Mouse (Mus musculus) neural tube, embryonic 12.5 days (tissue): Measurements from ENCODE around the gene Slc25a41. TPM values are rescaled to one million over a fixed set of nuclear protein-coding genes. Genes with fewer than 3 reads are reported as not detected.
"Not testable (repeated sequence)": the region's sequence is repeated elsewhere in the genome, so short reads cannot be mapped to it uniquely, and the experiment has no call there.

Experiments used
- ATAC-seq: fragments of 200-750 bp; cut with Nextera tagmentation; 2 replicates; pipeline ENCODE4 v1.8.0; 2017; ENCODE audit warnings: low read depth, mild to moderate bottlenecking, moderate TSS enrichment, moderate library complexity; ENCODE audit not compliant: low FRiP score
- H3K27ac ChIP-seq: fragments of 300-500 bp; sonication (generic); 2 replicates; pipeline ENCODE4 v1.5.1; 2016
- H3K27me3 ChIP-seq: fragments of 300-500 bp; sonication (generic); replicated peaks from 2 replicates; pipeline ENCODE4 v1.6.1; 2016; ENCODE audit warnings: mild to moderate bottlenecking
- H3K36me3 ChIP-seq: fragments of 300-500 bp; sonication (generic); 2 replicates; pipeline ENCODE4 v1.6.1; 2016; ENCODE audit warnings: mild to moderate bottlenecking
- H3K4me1 ChIP-seq: fragments of 300-500 bp; sonication (generic); 2 replicates; pipeline ENCODE4 v1.6.1; 2016
- H3K4me2 ChIP-seq: fragments of 300-500 bp; sonication (generic); replicated peaks from 2 replicates; pipeline ENCODE4 v1.6.1; 2016; ENCODE audit warnings: mild to moderate bottlenecking
- H3K4me3 ChIP-seq: fragments of 300-500 bp; sonication (generic); 2 replicates; pipeline ENCODE4 v1.5.1; 2016
- H3K9ac ChIP-seq: fragments of 300-500 bp; sonication (generic); 2 replicates; pipeline ENCODE4 v1.6.1; 2016; ENCODE audit warnings: mild to moderate bottlenecking
- H3K9me3 ChIP-seq: fragments of 300-500 bp; sonication (generic); 2 replicates; pipeline ENCODE4 v1.6.1; 2016; ENCODE audit warnings: mild to moderate bottlenecking
- WGBS: fragments of 180-500 bp; shearing (Covaris S2); methylation state at CpG from one replicate; pipeline ENCODE4 v1.1.7; 2016; 5-methylcytosine and 5-hydroxymethylcytosine counted together
- polyA plus RNA-seq: library from polyadenylated mRNA; unstranded; fragments of >200 nt; fragmentation: Nextera tagmentation; extraction: Ambion mirVana; gene quantifications from 2 replicates; pipeline ENCODE4 v1.2.1, GENCODE M21; 2016

The Slc25a41 gene
- polyA plus RNA-seq, 1 experiment from 2014 or later, result 0.25 TPM

- 7% methylated on average over 8 of the region's 8 CpGs for WGBS
- H3K27me3 ChIP-seq, result peaks cover 33% of the 10 kb centered on the region
Measured at GRCm38 (mm10) chr17:57063031-57063430, 21.6 kb upstream of the Slc25a41 start.

DNA sequence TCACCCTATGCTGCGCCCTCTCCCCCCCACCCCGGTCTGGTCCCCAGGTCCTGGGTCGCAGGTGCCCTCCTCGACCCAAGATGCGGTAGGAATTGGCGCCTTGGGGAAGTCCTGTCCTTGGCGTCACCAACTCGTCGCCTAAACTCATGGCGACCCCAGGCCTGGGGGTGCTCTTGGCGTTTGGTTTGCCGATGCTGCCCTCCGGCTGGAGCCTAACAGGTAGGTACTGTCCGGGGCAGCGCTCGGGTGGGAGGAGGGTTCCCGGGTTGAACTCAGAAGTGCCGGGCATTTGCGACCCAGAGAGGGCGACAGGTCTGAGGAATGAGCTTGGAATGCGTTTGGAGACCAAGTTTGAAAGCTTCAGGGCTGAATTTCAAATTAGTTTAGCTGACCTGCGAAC, 21.1 kb upstream of the Slc25a41 start:
- peak overlapping the region; percentile 21; the same call in 1 of the 2 replicates for H3K4me3 ChIP-seq
- peak overlapping the region; percentile 46; the same call in 1 of the 2 replicates for H3K4me2 ChIP-seq
- H3K27me3 ChIP-seq, result peaks cover 33% of the 10 kb centered on the region
- H3K9me3 ChIP-seq, result no peaks in the 10 kb centered on the region
- H3K27ac ChIP-seq, result no peak overlapping the region
- no peaks in the 10 kb centered on the region for H3K36me3 ChIP-seq
- 2% methylated on average over 22 of the region's 22 CpGs for WGBS
- ATAC-seq, result no peak
- peaks cover 25% of the 10 kb centered on the region for H3K4me1 ChIP-seq
- H3K9ac ChIP-seq, result no peak overlapping the region

More at GRCm38 (mm10) chr17:57063031-57063430, 21.6 kb upstream of the Slc25a41 start:
- H3K4me3 ChIP-seq, result no peak overlapping the region
- no peak overlapping the region for H3K27ac ChIP-seq
- H3K4me2 ChIP-seq, result no peak overlapping the region
- H3K4me1 ChIP-seq, result peaks cover 23% of the 10 kb centered on the region
- no peak overlapping the region for H3K9ac ChIP-seq
- ATAC-seq, result no peak
- H3K9me3 ChIP-seq, result no peaks in the 10 kb centered on the region
- no peaks in the 10 kb centered on the region for H3K36me3 ChIP-seq

GRCm38 (mm10) chr17:57062011-57062521, 20.6 kb upstream of the Slc25a41 start:
- Histone ChIP-seq H3K36me3 (no peaks in the 10 kb centered on the region), H3K4me2 (peak overlapping the region; percentile 46), H3K4me1 (peaks cover 25% of the 10 kb centered on the region), H3K27ac (no peak overlapping the region), H3K9me3 (no peaks in the 10 kb centered on the region), H3K4me3 (peak overlapping the region; percentile 21), H3K27me3 (peaks cover 33% of the 10 kb centered on the region), H3K9ac (no peak overlapping the region)
- ATAC-seq, result no peak
- under 1% methylated on average over 39 of the region's 39 CpGs for WGBS

- WGBS, result 39% methylated on average over 10 of the region's 10 CpGs
- H3K4me1 ChIP-seq, result peaks cover 25% of the 10 kb centered on the region
- no peak overlapping the region for H3K27ac ChIP-seq
- peaks cover 33% of the 10 kb centered on the region for H3K27me3 ChIP-seq
- H3K36me3 ChIP-seq, result peaks cover 4% of the 10 kb centered on the region
- H3K9ac ChIP-seq, result no peak overlapping the region
- no peaks in the 10 kb centered on the region for H3K9me3 ChIP-seq
- H3K4me3 ChIP-seq, result no peak overlapping the region
- H3K4me2 ChIP-seq, result peak overlapping the region; percentile 92
- ATAC-seq, result no peak
Measured at GRCm38 (mm10) chr17:57061069-57061468, 19.6 kb upstream of the Slc25a41 start.

- H3K4me1 ChIP-seq, result peaks cover 25% of the 10 kb centered on the region
- H3K27ac ChIP-seq, result peak overlapping the region; percentile 42; the same call in 1 of the 2 replicates
- H3K4me3 ChIP-seq, result peak overlapping the region; percentile 87
- H3K36me3 ChIP-seq, result peaks cover 4% of the 10 kb centered on the region
- no peaks in the 10 kb centered on the region for H3K9me3 ChIP-seq
- peaks cover 33% of the 10 kb centered on the region for H3K27me3 ChIP-seq
- under 1% methylated on average over 44 of the region's 44 CpGs for WGBS
- peak overlapping the region; percentile 92 for H3K4me2 ChIP-seq
- peak overlapping the region; percentile 71; the same call in 1 of the 2 replicates for H3K9ac ChIP-seq
- ATAC-seq, result peak; percentile 92
Measured at GRCm38 (mm10) chr17:57060231-57060801, 18.9 kb upstream of the Slc25a41 start.

- Histone ChIP-seq H3K9ac (peak within 1 kb of the TSS; percentile 71), H3K4me3 (peak within 1 kb of the TSS; percentile 87), H3K36me3 (peaks cover 11% of the 10 kb centered on the region), H3K4me1 (peaks cover 25% of the 10 kb centered on the region), H3K27ac (peak within 1 kb of the TSS; percentile 57), H3K27me3 (peaks cover 32% of the 10 kb centered on the region), H3K4me2 (peak within 1 kb of the TSS; percentile 92), H3K9me3 (no peaks in the 10 kb centered on the region)
- ATAC-seq, result peak; percentile 82
- under 1% methylated on average over 45 of the region's 45 CpGs for WGBS
Measured at GRCm38 (mm10) chr17:57059486-57059977, 18.1 kb upstream of the Slc25a41 start, which contains the start of gene Slc25a23. Gene Slc25a23 (minus strand): TSS chr17:57059863.

DNA sequence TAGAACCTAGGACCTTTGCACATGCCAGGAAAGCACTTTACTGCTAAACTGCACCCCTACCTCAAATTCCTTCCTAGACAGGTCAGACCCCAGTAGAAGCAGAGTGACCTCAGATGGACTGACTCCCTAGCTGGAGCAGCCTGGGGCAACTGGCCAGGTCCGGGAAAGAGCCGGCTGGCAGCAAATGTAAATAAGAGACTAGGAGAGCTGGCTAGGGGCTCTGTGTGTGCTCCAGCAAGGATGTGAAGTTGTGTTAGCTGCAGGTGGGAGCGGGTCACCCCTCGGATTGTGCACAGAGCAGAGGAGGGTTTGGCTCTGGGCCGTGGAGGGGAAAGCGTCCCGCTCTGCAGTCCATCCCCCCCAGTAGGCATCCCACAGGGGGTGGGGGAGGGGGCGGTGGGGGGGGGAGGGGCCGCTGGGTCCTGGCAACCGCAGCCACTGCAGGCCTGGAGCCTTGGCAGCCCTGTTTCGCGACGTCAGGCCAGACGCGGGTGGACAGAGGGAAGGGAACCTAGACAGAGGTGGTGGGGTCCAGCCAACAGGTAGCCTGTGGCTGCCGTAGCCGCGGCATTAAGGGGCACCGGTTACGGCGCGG, 17.5 kb upstream of the Slc25a41 start, which contains the start of gene Crb3:
Gene Crb3, plus strand, starts transcription at position 215 of the 595 bp plus-strand sequence.
- WGBS, result under 1% methylated on average over 17 of the region's 22 CpGs
- Histone ChIP-seq H3K4me1 (peaks cover 25% of the 10 kb centered on the region), H3K36me3 (peaks cover 16% of the 10 kb centered on the region), H3K9ac (peak within 1 kb of the TSS; percentile 71), H3K4me3 (peak within 1 kb of the TSS; percentile 87), H3K27ac (peak within 1 kb of the TSS; percentile 57), H3K9me3 (no peaks in the 10 kb centered on the region), H3K4me2 (peak within 1 kb of the TSS; percentile 92), H3K27me3 (peaks cover 27% of the 10 kb centered on the region)
- no peak; the same call in none of the 2 replicates for ATAC-seq

GRCm38 (mm10) chr17:57056246-57056645, 14.8 kb upstream of the Slc25a41 start:
- Histone ChIP-seq H3K9ac (no peak overlapping the region), H3K9me3 (no peaks in the 10 kb centered on the region), H3K4me2 (no peak overlapping the region), H3K27me3 (peaks cover 3% of the 10 kb centered on the region), H3K4me1 (peaks cover 16% of the 10 kb centered on the region), H3K4me3 (no peak overlapping the region), H3K27ac (no peak overlapping the region), H3K36me3 (peaks cover 36% of the 10 kb centered on the region)
- ATAC-seq, result no peak
- 92% methylated on average over 3 of the region's 3 CpGs for WGBS

GRCm38 (mm10) chr17:57051679-57052078, 10.2 kb upstream of the Slc25a41 start:
- peaks cover 54% of the 10 kb centered on the region for H3K36me3 ChIP-seq
- not testable (repeated sequence) for H3K4me2 ChIP-seq

GRCm38 (mm10) chr17:57048816-57049215, 7.4 kb upstream of the Slc25a41 start:
- WGBS, result 95% methylated on average over 3 of the region's 3 CpGs
- H3K4me2 ChIP-seq, result no peak overlapping the region
- H3K9ac ChIP-seq, result no peak overlapping the region
- no peaks in the 10 kb centered on the region for H3K4me1 ChIP-seq
- H3K36me3 ChIP-seq, result peaks cover 51% of the 10 kb centered on the region
- no peaks in the 10 kb centered on the region for H3K27me3 ChIP-seq
- H3K4me3 ChIP-seq, result no peak overlapping the region
- no peaks in the 10 kb centered on the region for H3K9me3 ChIP-seq
- no peak for ATAC-seq
- no peak overlapping the region for H3K27ac ChIP-seq

More at GRCm38 (mm10) chr17:57051679-57052078, 10.2 kb upstream of the Slc25a41 start:
- H3K9me3 ChIP-seq, H3K4me3 ChIP-seq, ATAC-seq, H3K9ac ChIP-seq, H3K27ac ChIP-seq, H3K4me1 ChIP-seq, H3K27me3 ChIP-seq: not testable (repeated sequence)
- WGBS, result 80% methylated on average over 4 of the region's 4 CpGs

DNA sequence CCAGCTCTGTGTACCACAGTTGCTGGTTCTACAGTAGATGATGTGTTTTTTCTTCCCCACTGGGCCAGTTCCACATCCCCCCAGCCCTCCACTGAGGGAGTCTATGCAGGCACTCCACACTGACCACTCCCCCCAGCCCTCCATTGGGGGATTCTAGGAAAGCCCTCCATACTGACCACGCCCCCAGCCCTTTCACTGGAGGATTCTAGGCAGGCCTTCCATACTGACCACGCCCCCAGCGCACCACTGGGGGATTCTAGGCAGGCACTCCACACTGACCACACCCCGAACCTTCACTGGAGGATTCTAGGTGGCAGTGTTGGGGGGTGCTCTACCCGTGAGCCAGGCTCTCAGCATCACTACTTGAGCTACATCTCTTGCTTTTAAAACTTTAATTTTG, 6.0 kb upstream of the Slc25a41 start:
- peak; percentile 27; the same call in 1 of the 2 replicates for ATAC-seq
- no peaks in the 10 kb centered on the region for H3K27me3 ChIP-seq
- no peaks in the 10 kb centered on the region for H3K9me3 ChIP-seq
- 37% methylated on average over 5 of the region's 5 CpGs for WGBS
- H3K9ac ChIP-seq, result no peak overlapping the region
- peaks cover 37% of the 10 kb centered on the region for H3K36me3 ChIP-seq
- no peak overlapping the region for H3K4me3 ChIP-seq
- no peaks in the 10 kb centered on the region for H3K4me1 ChIP-seq
- no peak overlapping the region for H3K4me2 ChIP-seq
- no peak overlapping the region for H3K27ac ChIP-seq

DNA sequence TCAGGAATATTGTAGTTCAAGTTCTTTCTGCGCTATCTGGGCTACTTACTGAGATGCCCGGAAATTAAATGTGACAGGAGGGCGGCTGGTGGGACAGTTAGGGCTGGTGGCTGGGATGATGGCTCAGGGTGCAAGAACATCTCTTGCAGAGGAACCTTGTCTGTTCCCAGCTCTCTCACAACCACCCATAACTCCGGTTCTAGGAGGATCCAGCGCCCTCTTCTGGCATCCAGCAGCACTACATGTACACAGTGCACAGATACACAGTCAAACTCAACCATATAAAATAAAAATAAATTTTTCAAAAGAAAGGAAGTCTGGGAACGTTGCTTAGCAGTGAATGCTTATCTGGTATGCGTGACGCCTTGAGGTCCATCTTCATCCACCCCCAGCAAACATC, 2.5 kb downstream of the Slc25a41 start:
- H3K27ac ChIP-seq, result no peak overlapping the region
- no peaks in the 10 kb centered on the region for H3K4me1 ChIP-seq
- no peak overlapping the region for H3K4me2 ChIP-seq
- no peaks in the 10 kb centered on the region for H3K36me3 ChIP-seq
- peaks cover 13% of the 10 kb centered on the region for H3K27me3 ChIP-seq
- ATAC-seq, result no peak
- no peak overlapping the region for H3K4me3 ChIP-seq
- H3K9ac ChIP-seq, result no peak overlapping the region
- no peaks in the 10 kb centered on the region for H3K9me3 ChIP-seq
- WGBS, result 43% methylated on average over 8 of the region's 8 CpGs
